Mouse (Mus musculus): ENCODE results near the gene Adamts2.

DNA sequence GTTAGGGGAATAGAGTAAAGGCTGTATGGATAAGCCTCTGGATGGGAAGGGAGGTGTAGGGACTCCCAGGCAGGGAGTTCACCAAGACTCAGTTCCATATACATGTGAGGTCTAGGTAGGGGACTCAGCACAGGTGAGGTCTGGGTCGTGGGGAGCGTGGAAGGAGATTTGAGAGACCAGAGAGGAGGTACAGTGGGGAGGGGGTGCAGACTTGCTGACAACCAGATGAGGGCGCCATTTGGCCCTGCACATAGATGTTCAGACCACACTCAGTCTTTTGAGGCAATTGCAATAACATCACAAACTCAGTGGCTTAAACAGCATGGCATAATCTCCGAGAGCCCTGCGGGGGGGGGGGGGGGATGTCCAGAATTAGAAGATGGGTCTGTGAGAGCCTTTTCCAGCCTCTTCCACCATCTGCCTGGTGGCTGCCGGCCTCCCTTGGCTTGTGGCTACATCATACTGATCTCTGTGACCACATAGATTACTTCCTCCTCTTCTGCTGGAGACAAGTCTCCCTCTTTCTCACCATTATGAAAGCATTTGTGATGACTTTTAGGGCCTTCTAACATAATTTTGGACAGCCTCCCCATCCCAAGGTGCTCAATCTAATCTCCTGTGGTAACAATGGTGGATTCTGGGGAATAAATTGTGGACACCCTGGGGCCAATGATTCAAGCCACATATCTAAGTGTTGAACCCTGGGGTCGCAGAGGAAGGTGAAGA lies 71.8 kb downstream of the Adamts2 start:
- TF ChIP-seq CTCF (IDR thresholded peaks at IDR 0.05; ENCODE audit: extremely low read depth, insufficient read depth, insufficient read length, insufficient replicate concordance): no peak
- no peak for TF ChIP-seq POLR2A (IDR thresholded peaks at IDR 0.05; ENCODE audit: low read depth, low read length)

All from spleen, adult 2 months (tissue).